Mouse (Mus musculus): Measurements from ENCODE around the gene Plpp4. TPM values are rescaled to one million over a fixed set of nuclear protein-coding genes. Genes with fewer than 3 reads are reported as not detected.
A peak's percentile ranks its signal among the peaks of the same experiment; 100 is the strongest.

Plpp4 gene
- polyA plus RNA-seq (2021), result not detected

- H3K27me3 ChIP-seq, result peaks cover 4% of the 10 kb centered on the region
- CTCF ChIA-PET, result no interaction called here
- DNase-seq (ENCODE audit: low read depth, low spot score) (no peak), ATAC-seq (no peak)
- in situ Hi-C loops (cut with MboI; ENCODE audit: low pct_unique_long_range_greater_than_20kb), result no loop called here
- no peak for TF ChIP-seq CTCF (IDR thresholded peaks at IDR 0.05)
- POLR2A ChIA-PET, result no interaction called here
These were observed at the start of gene Plpp4 for GRCm38 (mm10) chr7:129256621-129257373. Plpp4 (plus strand) TSS chr7:129257031.

GRCm38 (mm10) chr7:129215926-129216543, 40.8 kb upstream of the Plpp4 start:
- no peak for DNase-seq (ENCODE audit: low read depth, low spot score)
- H3K27me3 ChIP-seq, result peaks cover 5% of the 10 kb centered on the region
- CTCF ChIA-PET, result no interaction called here
- in situ Hi-C loops (cut with MboI; ENCODE audit: low pct_unique_long_range_greater_than_20kb), result no loop called here
- no peak for TF ChIP-seq CTCF (IDR thresholded peaks at IDR 0.05)
- no peak for ATAC-seq
- POLR2A ChIA-PET, result no interaction called here

- POLR2A ChIA-PET, result no interaction called here
These were observed 40.2 kb upstream of the Plpp4 start for GRCm38 (mm10) chr7:129216547-129217195.

GRCm38 (mm10) chr7:129220948-129221347, 35.9 kb upstream of the Plpp4 start:
- DNase-seq (ENCODE audit: low read depth, low spot score) (no peak), ATAC-seq (no peak)
- in situ Hi-C loops (cut with MboI; ENCODE audit: low pct_unique_long_range_greater_than_20kb), result no loop called here
- TF ChIP-seq CTCF (IDR thresholded peaks at IDR 0.05), result no peak
- H3K27me3 ChIP-seq, result peaks cover 5% of the 10 kb centered on the region
- ChIA-PET POLR2A (no interaction called here), CTCF (no interaction called here)

More at GRCm38 (mm10) chr7:129216547-129217195, 40.2 kb upstream of the Plpp4 start:
- peaks cover 5% of the 10 kb centered on the region for H3K27me3 ChIP-seq
- TF ChIP-seq CTCF (IDR thresholded peaks at IDR 0.05), result no peak
- DNase-seq (ENCODE audit: low read depth, low spot score), result no peak
- in situ Hi-C loops (cut with MboI; ENCODE audit: low pct_unique_long_range_greater_than_20kb), result no loop called here
- CTCF ChIA-PET, result no interaction called here
- ATAC-seq, result no peak

- POLR2A ChIA-PET, result no interaction called here
- DNase-seq (ENCODE audit: low read depth, low spot score) (no peak), ATAC-seq (no peak)
- in situ Hi-C loops (cut with MboI; ENCODE audit: low pct_unique_long_range_greater_than_20kb), result no loop called here
- no peak for TF ChIP-seq CTCF (IDR thresholded peaks at IDR 0.05)
- CTCF ChIA-PET, result no interaction called here
- H3K27me3 ChIP-seq, result peaks cover 5% of the 10 kb centered on the region
These were observed 35.2 kb upstream of the Plpp4 start for GRCm38 (mm10) chr7:129221649-129222048.

GRCm38 (mm10) chr7:129235410-129235809, 21.4 kb upstream of the Plpp4 start:
- CTCF ChIA-PET, result interaction anchor here (0.8 kb wide), 1 partner anchor 11 kb away, joined by 3 read pairs; no protein-coding TSS in a partner anchor
- POLR2A ChIA-PET, result interaction anchor here (0.6 kb wide), 1 partner anchor 44 kb away, joined by 3 read pairs; no protein-coding TSS in a partner anchor
- DNase-seq (ENCODE audit: low read depth, low spot score) (no peak), ATAC-seq (no peak)
- in situ Hi-C loops (cut with MboI; ENCODE audit: low pct_unique_long_range_greater_than_20kb), result no loop called here
- peaks cover 8% of the 10 kb centered on the region for H3K27me3 ChIP-seq
- TF ChIP-seq CTCF (IDR thresholded peaks at IDR 0.05), result peak; percentile 47

GRCm38 (mm10) chr7:129235995-129236394, 20.8 kb upstream of the Plpp4 start:
- DNase-seq (ENCODE audit: low read depth, low spot score), result no peak
- TF ChIP-seq CTCF (IDR thresholded peaks at IDR 0.05), result no peak
- CTCF ChIA-PET, result interaction anchor here (0.8 kb wide), 1 partner anchor 10 kb away, joined by 3 read pairs; no protein-coding TSS in a partner anchor
- H3K27me3 ChIP-seq, result peaks cover 8% of the 10 kb centered on the region
- POLR2A ChIA-PET, result no interaction called here
- in situ Hi-C loops (cut with MboI; ENCODE audit: low pct_unique_long_range_greater_than_20kb), result no loop called here
- ATAC-seq, result no peak

GRCm38 (mm10) chr7:129250981-129251380, 5.8 kb upstream of the Plpp4 start:
- POLR2A ChIA-PET, result no interaction called here
- TF ChIP-seq CTCF (IDR thresholded peaks at IDR 0.05), result no peak
- in situ Hi-C loops (cut with MboI; ENCODE audit: low pct_unique_long_range_greater_than_20kb), result no loop called here
- no peak for DNase-seq (ENCODE audit: low read depth, low spot score)
- CTCF ChIA-PET, result interaction anchor here (1.4 kb wide), 1 partner anchor 12 kb away, joined by 3 read pairs; no protein-coding TSS in a partner anchor
- peaks cover 10% of the 10 kb centered on the region for H3K27me3 ChIP-seq
- no peak for ATAC-seq

GRCm38 (mm10) chr7:129253406-129253805, 3.4 kb upstream of the Plpp4 start:
- no peak for ATAC-seq
- DNase-seq (ENCODE audit: low read depth, low spot score), result no peak
- POLR2A ChIA-PET, result no interaction called here
- peaks cover 14% of the 10 kb centered on the region for H3K27me3 ChIP-seq
- CTCF ChIA-PET, result interaction anchor here (1.5 kb wide), 1 partner anchor 14 kb away, joined by 5 read pairs; no protein-coding TSS in a partner anchor
- TF ChIP-seq CTCF (IDR thresholded peaks at IDR 0.05), result no peak
- in situ Hi-C loops (cut with MboI; ENCODE audit: low pct_unique_long_range_greater_than_20kb), result no loop called here

- ChIA-PET CTCF (interaction anchor here (1.5 kb wide), 1 partner anchor 13 kb away, joined by 5 read pairs; no protein-coding TSS in a partner anchor), POLR2A (no interaction called here)
- ATAC-seq, result no peak
- in situ Hi-C loops (cut with MboI; ENCODE audit: low pct_unique_long_range_greater_than_20kb), result no loop called here
- DNase-seq (ENCODE audit: low read depth, low spot score), result no peak
- H3K27me3 ChIP-seq, result peaks cover 14% of the 10 kb centered on the region
- TF ChIP-seq CTCF (IDR thresholded peaks at IDR 0.05), result no peak
These were observed 2.7 kb upstream of the Plpp4 start for GRCm38 (mm10) chr7:129254126-129254525.

- in situ Hi-C loops (cut with MboI; ENCODE audit: low pct_unique_long_range_greater_than_20kb), result no loop called here
- CTCF ChIA-PET, result no interaction called here
- TF ChIP-seq CTCF (IDR thresholded peaks at IDR 0.05), result no peak
These were observed 1.4 kb upstream of the Plpp4 start for GRCm38 (mm10) chr7:129255406-129255805.

More at GRCm38 (mm10) chr7:129255406-129255805, 1.4 kb upstream of the Plpp4 start:
- DNase-seq (ENCODE audit: low read depth, low spot score), result no peak
- POLR2A ChIA-PET, result no interaction called here
- H3K27me3 ChIP-seq, result peaks cover 7% of the 10 kb centered on the region
- ATAC-seq, result no peak
